In the genomic region with DNA sequence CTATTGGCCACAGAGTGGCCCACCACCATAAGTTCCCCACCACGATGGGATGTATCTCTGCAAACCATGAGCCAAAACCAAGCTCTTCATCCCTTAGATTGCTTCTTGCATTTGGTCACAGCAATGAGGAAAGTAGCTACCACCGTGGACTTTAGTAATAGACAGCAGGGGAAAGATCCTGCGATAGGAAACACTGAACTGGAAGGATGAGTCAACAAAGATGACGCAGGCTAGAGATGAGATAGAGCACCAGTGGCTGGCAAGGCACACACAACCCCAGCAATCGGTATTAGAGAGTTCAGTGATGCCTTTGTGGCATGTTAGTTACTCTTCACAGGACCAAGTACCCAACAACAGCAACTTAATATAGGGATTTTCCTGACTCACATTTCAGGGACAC, we compare ENCODE assay signal across 24 mouse cellular contexts. TPM values are rescaled to one million over a fixed set of nuclear protein-coding genes. Genes with fewer than 3 reads are reported as not detected.
DNase-seq lines count a peak whose midpoint lies in the region; ATAC-seq and TF ChIP-seq lines count a peak whose summit lies in the region.
"Had no signal": no experiment of that assay in that cellular context is flagged by ENCODE, and none has a peak within 500 bp of the region (broad histone marks: within the 10 kb centered on the region; RNA-seq: fewer than 3 reads in every experiment).

No protein-coding gene starts in this region.

- no peak overlapping the region for H3K4me3 ChIP-seq in MEL (ENCODE audit: control insufficient read depth in 1 of 2, insufficient read depth in 1 of 2, low read depth in 2 of 2, low read length in 2 of 2)

- peaks cover 2 to 6% of the 10 kb centered on the region in 2 experiments; a peak in 3 of 4 replicates for H3K27me3 ChIP-seq in MEL (ENCODE audit: control insufficient read depth in 1 of 2, insufficient read depth in 2 of 2, low read length in 2 of 2)

- peaks cover 0 to 44% of the 10 kb centered on the region in 2 experiments; a peak in 2 of 4 replicates for H3K36me3 ChIP-seq in MEL (ENCODE audit: control insufficient read depth in 1 of 2, insufficient read depth in 2 of 2, low read length in 2 of 2)
- H3K36me3 ChIP-seq: G1E had no signal

- no peak overlapping the region; the same call in 1 of the 2 replicates for H3K27ac ChIP-seq in MEL (ENCODE audit: control insufficient read depth, low read depth, low read length)

- no peak for ATAC-seq in megakaryocyte-erythroid progenitor cell, adult 5-6 weeks (replicated peaks; ENCODE audit: low FRiP score, low TSS enrichment, poor library complexity, severe bottlenecking)
- ATAC-seq: activated CD4-positive, CD25-positive, alpha-beta regulatory T cell, adult 4 months; CD4-positive, CD25-positive, alpha-beta regulatory T cell, adult 4 months; Patski had no signal

- TF ChIP-seq CTCF in MEL (IDR thresholded peaks at IDR 0.05 in 2 of 3, conservative IDR thresholded peaks at IDR 0.05 in 1 of 3; ENCODE audit: control insufficient read depth in 1 of 3, insufficient read depth in 1 of 3, low read depth in 2 of 3, low read length in 3 of 3, poor library complexity in 1 of 3, severe bottlenecking in 1 of 3) = no peak

- peak; percentile 17 for DNase-seq in 416B (ENCODE audit: low read depth)
- DNase-seq in MEL (ENCODE audit: low read depth, low spot score) = peak; percentile 25
- DNase-seq in layer of hippocampus, postnatal 10 days (ENCODE audit: low spot score in 2 of 2) = no peak
- DNase-seq: adrenal gland, adult 2 months; adrenal gland, adult 8-10 months; adrenal gland, postnatal 10 days; adrenal gland, postnatal 14 days; adrenal gland, postnatal 25 days; adrenal gland, postnatal 36 days; B cell, adult 2 months; cerebellum, adult 11 months; cerebellum, adult 11-12 months; cerebellum, adult 18-20 months; cerebellum, adult 2 months; cerebellum, adult 8-10 months had no signal

- H3K79me2 ChIP-seq in MEL (ENCODE audit: control insufficient read depth, insufficient read depth, low read length, poor library complexity) = no peaks in the 10 kb centered on the region

- TF ChIP-seq RAD21 in MEL (IDR thresholded peaks at IDR 0.05; ENCODE audit: low read depth, low read length) = no peak

- H3K9me3 ChIP-seq in MEL (replicated peaks; ENCODE audit: insufficient read depth, low read length) = no peaks in the 10 kb centered on the region
- H3K9me3 ChIP-seq: G1E had no signal

- peak in 1 of 2 experiments; percentile 53; a peak in 2 of 4 replicates for TF ChIP-seq EP300 in MEL (IDR thresholded peaks at IDR 0.05; ENCODE audit: low read depth in 1 of 2, low read length in 2 of 2)

- peaks cover 32 to 53% of the 10 kb centered on the region in 2 experiments for H3K4me1 ChIP-seq in MEL (ENCODE audit: control insufficient read depth in 1 of 2, insufficient read depth in 2 of 2, low read length in 2 of 2)

- H3K9ac ChIP-seq in MEL (ENCODE audit: control insufficient read depth, low read depth, low read length, poor library complexity, severe bottlenecking) = no peak overlapping the region

- no peak for TF ChIP-seq POLR2A in MEL (IDR thresholded peaks at IDR 0.05; ENCODE audit: control insufficient read depth in 1 of 2, insufficient read depth in 1 of 2, low read depth in 1 of 2, low read length in 2 of 2, poor library complexity in 1 of 2)

TF ChIP-seq in MEL, 35 proteins besides CTCF, POLR2A, EP300 and RAD21:
- TF ChIP-seq GATA1 (IDR thresholded peaks at IDR 0.05; ENCODE audit: low read depth, low read length) (peak; percentile 53), ETS1 (IDR thresholded peaks at IDR 0.05; ENCODE audit: low read depth, low read length) (0 out of 2 replicates have a peak, but pooled peaks have one; percentile 50), ZNF384 (IDR thresholded peaks at IDR 0.05; ENCODE audit: low read depth, low read length) (no peak), ZC3H11A (IDR thresholded peaks at IDR 0.05; ENCODE audit: low read depth, low read length) (no peak), JUND (IDR thresholded peaks at IDR 0.05; ENCODE audit: low read depth, low read length) (peak; percentile 14; the same call in 1 of the 2 replicates), SIN3A (IDR thresholded peaks at IDR 0.05; ENCODE audit: low read length) (0 out of 2 replicates have a peak, but pooled peaks have one; percentile 23), MAX (IDR thresholded peaks at IDR 0.05; ENCODE audit: low read length) (no peak)
TF ChIP-seq in MEL: peak in this region for 4.

RNA-seq across cellular contexts. Expression of gene Muc5ac, which starts 12.6 kb away (rescaled TPM):
- not detected in 2 replicates for total RNA-seq in MEL (2012; rRNA removed)
- polyA plus RNA-seq in MEL (2012; ENCODE audit: insufficient read depth in 1 of 2, insufficient read length in 2 of 2, low read depth in 1 of 2, low replicate concordance in 2 of 2, missing spikeins in 1 of 2) = not detected
- total RNA-seq in layer of hippocampus, postnatal 10 days (2021) = not detected
- total RNA-seq in megakaryocyte-erythroid progenitor cell, adult 5-6 weeks (2014; fragmentation: Nextera tagmentation) = not detected in 2 replicates
- total RNA-seq in megakaryocyte-erythroid progenitor cell, adult 5-6 weeks (2017) = not detected in 2 replicates
- total RNA-seq: adrenal gland, adult 18-20 months; adrenal gland, adult 2 months; adrenal gland, adult 8-10 months; adrenal gland, postnatal 10 days; adrenal gland, postnatal 14 days; adrenal gland, postnatal 25 days; adrenal gland, postnatal 36 days; adrenal gland, postnatal 4 days; CH12.LX had no signal
- polyA plus RNA-seq: activated CD4-positive, CD25-positive, alpha-beta regulatory T cell, adult 4 months; adrenal gland, adult 2 months; brain, embryonic 14.5 days; cerebellum, adult 2 months; G1E had no signal

Comparison
In these comparisons a context has a peak if more than half of its experiments do, and no peak if none do; other contexts are left out.
1. DNase-seq: peak in 416B (single experiment) and MEL (single experiment); none in layer of hippocampus, postnatal 10 days (0 of 2).